Mouse (Mus musculus) embryonic fibroblast, embryonic 13.5 days (primary cell): Measurements from ENCODE around the gene Gpr155.

Experiments used
- CTCF ChIP-seq: IDR thresholded peaks from 2 replicates; pipeline ENCODE4 v1.5.1; 2011; ENCODE audit warnings: mild to moderate bottlenecking, control low read depth, low read length, moderate library complexity, borderline replicate concordance; ENCODE audit not compliant: insufficient read depth
- POLR2A ChIP-seq: IDR thresholded peaks from 2 replicates; pipeline ENCODE4 v1.6.1; 2011; ENCODE audit warnings: low read depth, mild to moderate bottlenecking, control low read depth, low read length, moderate library complexity

- TF ChIP-seq POLR2A = no peak
- TF ChIP-seq CTCF = no peak
Measured at GRCm38 (mm10) chr2:73325871-73326270, 60.5 kb downstream of the Gpr155 start.
